Mouse (Mus musculus) liver, embryonic 14.5 days (tissue): ENCODE data around the gene Dync2h1.

Source experiments
- CTCF ChIP-seq: IDR thresholded peaks from 2 replicates; pipeline ENCODE4 v1.5.1; 2016; ENCODE audit warnings: antibody characterized with exemption, low read depth, control low read depth
- EP300 ChIP-seq: IDR thresholded peaks from 2 replicates; pipeline ENCODE4 v1.6.1; 2016; ENCODE audit warnings: antibody characterized with exemption, low read depth

GRCm38 (mm10) chr9:6994275-6994674 is 190.0 kb downstream of the Dync2h1 start:
- TF ChIP-seq CTCF (no peak), EP300 (no peak)
